In genomic region chr5:115529742-115530446, GRCm38 (mm10) we compare ENCODE assay signal across 8 mouse cellular contexts. TPM values are rescaled to one million over a fixed set of nuclear protein-coding genes. Genes with fewer than 3 reads are reported as not detected.
DNase-seq lines count a peak whose midpoint lies in the region; ATAC-seq lines count a peak whose summit lies in the region.

No protein-coding gene starts in this region.

- H3K9ac ChIP-seq in kidney, embryonic 16.5 days (replicated peaks; ENCODE audit: low read length): no peak overlapping the region; the same call in 1 of the 2 replicates
- H3K9ac ChIP-seq in hindbrain, embryonic 14.5 days: 0 out of 2 replicates have a peak overlapping the region, but pooled peaks have one; percentile 18

- no peaks in the 10 kb centered on the region for H3K36me3 ChIP-seq in kidney, embryonic 16.5 days (ENCODE audit: insufficient read depth, low read length)
- H3K36me3 ChIP-seq in embryonic facial prominence, embryonic 10.5 days (replicated peaks): peaks cover 7% of the 10 kb centered on the region; the same call in 1 of the 2 replicates
- no peaks in the 10 kb centered on the region for H3K36me3 ChIP-seq in hindbrain, embryonic 14.5 days (replicated peaks; ENCODE audit: control insufficient read depth, insufficient read depth)

- ATAC-seq in kidney, embryonic 16.5 days (ENCODE audit: low FRiP score, low TSS enrichment): no peak
- ATAC-seq in hindbrain, embryonic 14.5 days (ENCODE audit: low FRiP score): no peak
- peak; percentile 42 for ATAC-seq in megakaryocyte progenitor cell, adult 5-6 weeks (replicated peaks; ENCODE audit: poor library complexity)
- ATAC-seq in megakaryocyte-erythroid progenitor cell, adult 5-6 weeks (replicated peaks; ENCODE audit: low FRiP score, low TSS enrichment, poor library complexity, severe bottlenecking): no peak

- no peaks in the 10 kb centered on the region for H3K9me3 ChIP-seq in kidney, embryonic 16.5 days (ENCODE audit: low read length)
- no peaks in the 10 kb centered on the region for H3K9me3 ChIP-seq in embryonic facial prominence, embryonic 10.5 days
- no peaks in the 10 kb centered on the region for H3K9me3 ChIP-seq in hindbrain, embryonic 14.5 days (ENCODE audit: control insufficient read depth, low read length)

- peaks cover 80% of the 10 kb centered on the region for H3K4me1 ChIP-seq in kidney, embryonic 16.5 days (ENCODE audit: insufficient read depth, low read length)
- H3K4me1 ChIP-seq in embryonic facial prominence, embryonic 10.5 days: peaks cover 86% of the 10 kb centered on the region
- peaks cover 17% of the 10 kb centered on the region for H3K4me1 ChIP-seq in hindbrain, embryonic 14.5 days (replicated peaks; ENCODE audit: control insufficient read depth, insufficient read depth, low read length)

- no peak overlapping the region for H3K4me2 ChIP-seq in kidney, embryonic 16.5 days (replicated peaks; ENCODE audit: low read depth, low read length)
- no peak overlapping the region; the same call in 1 of the 2 replicates for H3K4me2 ChIP-seq in hindbrain, embryonic 14.5 days (replicated peaks)

- 38% methylated on average over 7 of the region's 7 CpGs for WGBS in kidney, embryonic 16.5 days
- WGBS in embryonic facial prominence, embryonic 10.5 days: 63% methylated on average over 7 of the region's 7 CpGs
- 72% methylated on average over 7 of the region's 7 CpGs for WGBS in hindbrain, embryonic 14.5 days

- no peaks in the 10 kb centered on the region for H3K27me3 ChIP-seq in kidney, embryonic 16.5 days (ENCODE audit: insufficient read depth, low read length)
- H3K27me3 ChIP-seq in embryonic facial prominence, embryonic 10.5 days (replicated peaks; ENCODE audit: low read depth, poor library complexity, severe bottlenecking): no peaks in the 10 kb centered on the region
- H3K27me3 ChIP-seq in hindbrain, embryonic 14.5 days (ENCODE audit: control insufficient read depth, insufficient read depth, low read length): no peaks in the 10 kb centered on the region

- H3K27ac ChIP-seq in kidney, embryonic 16.5 days (ENCODE audit: low read length): peak overlapping the region; percentile 86
- peak overlapping the region; percentile 74 for H3K27ac ChIP-seq in embryonic facial prominence, embryonic 10.5 days (replicated peaks)
- peak overlapping the region; percentile 32; the same call in 1 of the 2 replicates for H3K27ac ChIP-seq in hindbrain, embryonic 14.5 days

- no peak overlapping the region for H3K4me3 ChIP-seq in kidney, embryonic 16.5 days (ENCODE audit: low read length)
- H3K4me3 ChIP-seq in embryonic facial prominence, embryonic 10.5 days: no peak overlapping the region
- no peak overlapping the region for H3K4me3 ChIP-seq in hindbrain, embryonic 14.5 days (replicated peaks; ENCODE audit: low read length)

- DNase-seq in kidney, adult 8-10 months: no peak
- DNase-seq in embryonic facial prominence, embryonic 10.5 days (ENCODE audit: low spot score): peak; percentile 31
- no peak for DNase-seq in hindbrain, embryonic 14.5 days (ENCODE audit: low spot score)
- DNase-seq in adrenal gland, postnatal 10 days: no peak
- DNase-seq in frontal cortex, adult 2 months (ENCODE audit: extremely low spot score in 1 of 2, low spot score in 1 of 2): no peak

RNA-seq across cellular contexts. Expression of gene Pxn, which starts 23.4 kb away (rescaled TPM):
- 60.5 and 67.2 TPM in 2 replicates for polyA plus RNA-seq in kidney, embryonic 16.5 days (2015; fragmentation: Nextera tagmentation; extraction: Ambion mirVana)
- 50.3 and 50.6 TPM in 2 replicates for polyA plus RNA-seq in embryonic facial prominence, embryonic 10.5 days (2016; fragmentation: Nextera tagmentation; extraction: Ambion mirVana)
- polyA plus RNA-seq in hindbrain, embryonic 14.5 days (2014; fragmentation: Nextera tagmentation; extraction: Ambion mirVana): 11.3 and 12.2 TPM in 2 replicates
- total RNA-seq in megakaryocyte progenitor cell, adult 5-6 weeks (2015): 40.4 and 52.8 TPM in 2 replicates
- 69.6 and 73.0 TPM in 2 replicates for total RNA-seq in megakaryocyte progenitor cell, adult 5-6 weeks (2017)
- 10 to 100 TPM; 55.1 to 72.4 TPM for total RNA-seq in adrenal gland, postnatal 10 days (2021)
- total RNA-seq in megakaryocyte-erythroid progenitor cell, adult 5-6 weeks (2014; fragmentation: Nextera tagmentation): 31.8 and 34.0 TPM in 2 replicates
- 36.1 and 47.5 TPM in 2 replicates for total RNA-seq in megakaryocyte-erythroid progenitor cell, adult 5-6 weeks (2017)
- polyA plus RNA-seq in frontal cortex, adult 2 months (2012; rRNA removed): 35.3 and 36.9 TPM in 2 replicates

RNA-seq across cellular contexts. Expression of gene Rplp0, which starts 29.4 kb away (rescaled TPM):
- 1,527 and 1,553 TPM in 2 replicates for polyA plus RNA-seq in kidney, embryonic 16.5 days (2015; fragmentation: Nextera tagmentation; extraction: Ambion mirVana)
- 1,413 and 1,489 TPM in 2 replicates for polyA plus RNA-seq in embryonic facial prominence, embryonic 10.5 days (2016; fragmentation: Nextera tagmentation; extraction: Ambion mirVana)
- 952 and 1,000 TPM in 2 replicates for polyA plus RNA-seq in hindbrain, embryonic 14.5 days (2014; fragmentation: Nextera tagmentation; extraction: Ambion mirVana)
- total RNA-seq in megakaryocyte progenitor cell, adult 5-6 weeks (2015): 3,223 and 3,257 TPM in 2 replicates
- 1,603 and 2,013 TPM in 2 replicates for total RNA-seq in megakaryocyte progenitor cell, adult 5-6 weeks (2017)
- total RNA-seq in adrenal gland, postnatal 10 days (2021): 100 to 1,000 TPM; 933 to 968 TPM
- 2,668 and 3,132 TPM in 2 replicates for total RNA-seq in megakaryocyte-erythroid progenitor cell, adult 5-6 weeks (2014; fragmentation: Nextera tagmentation)
- total RNA-seq in megakaryocyte-erythroid progenitor cell, adult 5-6 weeks (2017): 1,591 and 2,082 TPM in 2 replicates
- polyA plus RNA-seq in frontal cortex, adult 2 months (2012; rRNA removed): 543 and 568 TPM in 2 replicates

RNA-seq across cellular contexts. Expression of gene Gcn1l1, which starts 35.2 kb away (rescaled TPM):
- 44.3 and 48.8 TPM in 2 replicates for polyA plus RNA-seq in kidney, embryonic 16.5 days (2015; fragmentation: Nextera tagmentation; extraction: Ambion mirVana)
- 65.0 and 65.1 TPM in 2 replicates for polyA plus RNA-seq in embryonic facial prominence, embryonic 10.5 days (2016; fragmentation: Nextera tagmentation; extraction: Ambion mirVana)
- 40.5 and 45.2 TPM in 2 replicates for polyA plus RNA-seq in hindbrain, embryonic 14.5 days (2014; fragmentation: Nextera tagmentation; extraction: Ambion mirVana)
- 17.5 and 17.7 TPM in 2 replicates for total RNA-seq in megakaryocyte progenitor cell, adult 5-6 weeks (2015)
- 33.2 and 35.3 TPM in 2 replicates for total RNA-seq in megakaryocyte progenitor cell, adult 5-6 weeks (2017)
- total RNA-seq in adrenal gland, postnatal 10 days (2021): 10 to 100 TPM; 52.4 to 63.2 TPM
- 66.1 and 67.0 TPM in 2 replicates for total RNA-seq in megakaryocyte-erythroid progenitor cell, adult 5-6 weeks (2014; fragmentation: Nextera tagmentation)
- 31.2 and 54.2 TPM in 2 replicates for total RNA-seq in megakaryocyte-erythroid progenitor cell, adult 5-6 weeks (2017)
- 37.6 and 38.2 TPM in 2 replicates for polyA plus RNA-seq in frontal cortex, adult 2 months (2012; rRNA removed)

RNA-seq across cellular contexts. Expression of gene Sirt4, which starts 45.4 kb away (rescaled TPM):
- 27.3 and 27.5 TPM in 2 replicates for polyA plus RNA-seq in kidney, embryonic 16.5 days (2015; fragmentation: Nextera tagmentation; extraction: Ambion mirVana)
- 14.5 and 16.0 TPM in 2 replicates for polyA plus RNA-seq in embryonic facial prominence, embryonic 10.5 days (2016; fragmentation: Nextera tagmentation; extraction: Ambion mirVana)
- 19.1 and 20.3 TPM in 2 replicates for polyA plus RNA-seq in hindbrain, embryonic 14.5 days (2014; fragmentation: Nextera tagmentation; extraction: Ambion mirVana)
- 9.8 and 12.3 TPM in 2 replicates for total RNA-seq in megakaryocyte progenitor cell, adult 5-6 weeks (2015)
- total RNA-seq in megakaryocyte progenitor cell, adult 5-6 weeks (2017): 2.8 and 4.6 TPM in 2 replicates
- total RNA-seq in adrenal gland, postnatal 10 days (2021): 10 to 100 TPM; 15.8 to 31.4 TPM
- 10.7 and 20.4 TPM in 2 replicates for total RNA-seq in megakaryocyte-erythroid progenitor cell, adult 5-6 weeks (2014; fragmentation: Nextera tagmentation)
- total RNA-seq in megakaryocyte-erythroid progenitor cell, adult 5-6 weeks (2017): 3.4 and 7.2 TPM in 2 replicates
- 86.3 and 86.5 TPM in 2 replicates for polyA plus RNA-seq in frontal cortex, adult 2 months (2012; rRNA removed)

Comparison
In these comparisons a context has a peak if more than half of its experiments do, and no peak if none do; other contexts are left out.
1. H3K27ac ChIP-seq: peak in every context shown above with its lines; median percentile 86 in kidney, embryonic 16.5 days; 74 in embryonic facial prominence, embryonic 10.5 days; 32 in hindbrain, embryonic 14.5 days.